Mouse (Mus musculus) lung, embryonic 15.5 days (tissue): Measurements from ENCODE around the gene 1190007I07Rik. TPM values are rescaled to one million over a fixed set of nuclear protein-coding genes. Genes with fewer than 3 reads are reported as not detected.
"Not testable (repeated sequence)": the region's sequence is repeated elsewhere in the genome, so short reads cannot be mapped to it uniquely, and the experiment has no call there.

Experiments used
- ATAC-seq: fragments of 200-750 bp; cut with Nextera tagmentation; 2 replicates; pipeline ENCODE4 v1.8.0; 2017; ENCODE audit warnings: moderate number of reproducible peaks, borderline replicate concordance; ENCODE audit not compliant: low FRiP score, low TSS enrichment; ENCODE audit errors: extremely low read depth
- H3K27ac ChIP-seq: fragments of 300-500 bp; sonication (generic); 2 replicates; pipeline ENCODE4 v1.5.1; 2015; ENCODE audit warnings: moderate library complexity, mild to moderate bottlenecking, inconsistent platforms
- H3K27me3 ChIP-seq: fragments of 300-500 bp; sonication (generic); 2 replicates; pipeline ENCODE4 v1.6.1; 2015; ENCODE audit warnings: inconsistent platforms
- H3K36me3 ChIP-seq: fragments of 300-500 bp; sonication (generic); 2 replicates; pipeline ENCODE4 v1.6.1; 2015; ENCODE audit warnings: inconsistent platforms
- H3K4me1 ChIP-seq: fragments of 300-500 bp; sonication (generic); 2 replicates; pipeline ENCODE4 v1.6.1; 2015; ENCODE audit warnings: inconsistent platforms
- H3K4me2 ChIP-seq: fragments of 300-500 bp; sonication (generic); 2 replicates; pipeline ENCODE4 v1.6.1; 2015; ENCODE audit warnings: inconsistent platforms, mild to moderate bottlenecking, moderate library complexity
- H3K4me3 ChIP-seq: fragments of 300-500 bp; sonication (generic); 2 replicates; pipeline ENCODE4 v1.5.1; 2015; ENCODE audit warnings: mild to moderate bottlenecking, inconsistent platforms
- H3K9ac ChIP-seq: fragments of 300-500 bp; sonication (generic); 2 replicates; pipeline ENCODE4 v1.6.1; 2015; ENCODE audit warnings: inconsistent platforms
- H3K9me3 ChIP-seq: fragments of 300-500 bp; sonication (generic); 2 replicates; pipeline ENCODE4 v1.6.1; 2016; ENCODE audit warnings: inconsistent platforms
- WGBS: fragments of 180-500 bp; shearing (Covaris S2); methylation state at CpG from one replicate; pipeline ENCODE4 v1.1.7; 2015; 5-methylcytosine and 5-hydroxymethylcytosine counted together
- polyA plus RNA-seq: library from polyadenylated mRNA; unstranded; fragments of >200 nt; fragmentation: Nextera tagmentation; extraction: Ambion mirVana; gene quantifications from 2 replicates; pipeline ENCODE4 v1.2.1, GENCODE M21; 2015

1190007I07Rik gene
- polyA plus RNA-seq, 1 experiment from 2014 or later: 34.3 TPM

DNA sequence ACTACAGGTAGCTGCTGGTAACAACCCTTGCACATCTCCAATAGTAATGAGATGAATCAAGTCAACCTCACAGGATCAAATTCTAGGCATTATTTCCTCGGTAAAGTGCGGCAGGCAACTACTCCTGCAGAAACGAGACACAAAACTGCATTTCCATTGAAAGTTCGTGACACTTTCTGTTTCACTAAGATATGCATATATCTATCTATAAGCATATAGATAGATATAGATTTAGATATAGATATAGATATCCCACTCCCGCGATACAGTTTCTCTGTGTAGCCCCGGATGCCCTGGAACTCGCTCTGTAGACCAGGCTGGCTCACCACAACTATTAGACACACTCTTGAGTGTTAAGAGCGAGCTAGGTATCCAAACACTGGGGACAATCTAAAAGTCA lies 793 bp downstream of the 1190007I07Rik start:
- H3K4me3 ChIP-seq: peak overlapping the region; percentile 85
- peaks cover 4% of the 10 kb centered on the region; the same call in 1 of the 2 replicates for H3K4me1 ChIP-seq
- peak overlapping the region; percentile 85 for H3K9ac ChIP-seq
- H3K9me3 ChIP-seq: no peaks in the 10 kb centered on the region
- H3K36me3 ChIP-seq: no peaks in the 10 kb centered on the region
- peak overlapping the region; percentile 71 for H3K4me2 ChIP-seq
- 21% methylated on average over 9 of the region's 9 CpGs for WGBS
- H3K27me3 ChIP-seq: no peaks in the 10 kb centered on the region
- no peak for ATAC-seq
- H3K27ac ChIP-seq: no peak overlapping the region

DNA sequence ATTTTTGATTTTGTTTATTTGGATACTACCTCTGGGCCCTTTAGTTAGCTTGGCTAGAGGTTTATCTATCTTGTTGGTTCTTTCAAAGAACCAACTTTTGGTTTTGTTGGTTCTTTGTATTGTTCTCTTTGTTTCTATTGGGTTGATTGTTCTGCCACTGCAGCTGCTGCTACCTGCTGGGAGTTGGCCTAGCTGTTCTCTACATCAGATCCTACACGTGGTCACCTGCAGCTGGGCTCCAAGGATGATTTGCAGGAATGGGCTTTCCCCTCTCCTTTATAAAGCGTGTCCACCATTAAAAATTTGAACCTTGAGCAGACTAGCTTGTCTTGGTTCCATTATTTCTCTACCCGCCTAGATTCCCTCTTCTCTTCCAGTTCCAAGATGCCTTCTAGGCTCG lies 28.6 kb downstream of the 1190007I07Rik start:
- H3K9ac ChIP-seq, H3K27ac ChIP-seq, H3K9me3 ChIP-seq, H3K4me3 ChIP-seq, H3K4me2 ChIP-seq, ATAC-seq, H3K4me1 ChIP-seq, H3K27me3 ChIP-seq, H3K36me3 ChIP-seq: not testable (repeated sequence)
- WGBS: 64% methylated on average over 4 of the region's 4 CpGs

- 78% methylated on average over 9 of the region's 9 CpGs for WGBS
- not testable (repeated sequence) for H3K4me3 ChIP-seq, H3K27ac ChIP-seq, ATAC-seq, H3K36me3 ChIP-seq, H3K4me1 ChIP-seq, H3K27me3 ChIP-seq, H3K9me3 ChIP-seq, H3K9ac ChIP-seq, H3K4me2 ChIP-seq
Observed at GRCm38 (mm10) chr10:82589673-82590072, 33.4 kb downstream of the 1190007I07Rik start.

- not testable (repeated sequence) for ATAC-seq, H3K4me3 ChIP-seq, H3K9me3 ChIP-seq, H3K9ac ChIP-seq, H3K27ac ChIP-seq, H3K36me3 ChIP-seq, H3K27me3 ChIP-seq, H3K4me1 ChIP-seq, H3K4me2 ChIP-seq
- WGBS: 95% methylated on average over 11 of the region's 11 CpGs
Observed at GRCm38 (mm10) chr10:82571091-82571490, 51.9 kb downstream of the 1190007I07Rik start.

Other genes starting within 250 kb of the 1190007I07Rik start
- not detected in 2 replicates for gene Gm1553, start 130.6 kb downstream of the 1190007I07Rik start, polyA plus RNA-seq
- 131 and 132 TPM in 2 replicates for gene Tdg, start 6.6 kb upstream of the 1190007I07Rik start, polyA plus RNA-seq
- gene Glt8d2, start 67.4 kb upstream of the 1190007I07Rik start, polyA plus RNA-seq: 3.0 and 3.9 TPM in 2 replicates
- gene Hcfc2, start 72.9 kb upstream of the 1190007I07Rik start, polyA plus RNA-seq: 32.1 and 37.3 TPM in 2 replicates
- 47.6 and 50.1 TPM in 2 replicates for gene Nfyb, start 140.9 kb upstream of the 1190007I07Rik start, polyA plus RNA-seq
- 118 and 123 TPM in 2 replicates for gene Txnrd1, start 210.7 kb upstream of the 1190007I07Rik start, polyA plus RNA-seq
- gene Eid3, start 243.4 kb upstream of the 1190007I07Rik start, polyA plus RNA-seq: 0.24 and 0.56 TPM in 2 replicates